Mouse (Mus musculus) 416B (cell line): ENCODE data around the gene Chil6.

Experiments
- DNase-seq: peaks from one replicate; pipeline ENCODE4 v3.0.0; 2011; ENCODE audit warnings: low read depth

The Chil6 gene

DNA sequence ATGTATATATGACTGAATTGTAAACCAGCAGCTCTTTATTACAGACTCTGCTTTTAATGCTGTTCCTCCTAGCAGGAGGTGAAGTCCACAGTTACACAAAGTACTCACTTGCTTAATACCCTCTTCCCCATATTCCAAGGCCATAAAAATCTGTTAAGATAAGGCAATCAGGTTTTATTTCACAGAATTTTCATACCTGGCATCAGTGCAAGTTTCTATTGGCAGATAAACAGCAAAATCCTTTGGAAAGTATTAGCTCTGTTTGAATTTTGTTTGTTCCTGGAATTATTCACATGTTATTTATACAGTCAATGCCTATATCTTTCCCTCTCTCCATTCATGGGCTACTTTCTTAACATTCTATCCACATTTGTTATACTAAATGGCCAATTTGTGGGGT, at the start of gene Chil6:
TSS of gene Chil6 (minus strand) at position 101 of the 400 bp plus-strand sequence.
- no peak for DNase-seq

DNA sequence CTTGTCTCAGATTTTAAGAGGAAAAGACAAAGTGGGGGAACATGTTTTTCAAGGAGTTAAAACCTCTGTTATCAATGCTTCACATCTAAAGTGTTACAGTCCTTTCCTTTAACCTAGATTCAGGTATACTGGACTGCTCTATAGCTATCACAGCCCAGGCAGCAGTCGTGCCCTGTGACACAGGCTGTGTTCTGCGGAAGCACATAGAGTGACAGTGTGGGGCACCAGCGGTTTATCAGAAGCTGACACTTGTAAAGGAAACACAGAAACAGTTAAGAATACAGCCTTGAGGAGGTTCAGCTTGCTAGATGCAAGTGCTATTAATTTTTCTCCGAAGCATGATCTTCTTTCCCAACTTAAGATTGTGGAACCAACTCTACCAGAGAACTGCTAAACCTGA, 46.6 kb upstream of the Chil6 start:
- DNase-seq = no peak

GRCm38 (mm10) chr3:106449567-106449966, 43.6 kb upstream of the Chil6 start:
- DNase-seq = peak; percentile 72

DNA sequence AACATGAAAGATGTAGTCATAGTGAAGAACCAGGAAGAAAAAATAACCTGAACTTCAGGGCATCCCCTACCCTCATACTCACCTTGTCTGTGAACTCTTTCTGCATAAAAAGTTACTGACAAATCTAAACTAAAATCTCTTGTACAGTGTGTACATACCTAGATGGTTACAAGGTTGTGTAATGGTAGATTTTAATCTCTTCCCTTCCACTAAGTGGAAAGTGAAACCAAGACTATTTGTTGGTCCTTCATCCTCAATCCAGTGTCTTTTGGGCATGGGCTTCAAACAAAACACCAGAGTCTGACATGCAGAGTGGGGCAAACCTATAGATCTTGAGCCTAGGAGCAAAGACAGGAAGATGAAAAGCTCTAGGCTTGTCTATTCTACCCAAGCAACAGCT, 43.0 kb upstream of the Chil6 start:
- DNase-seq = peak; percentile 43

- peak; percentile 81 for DNase-seq
Observed at GRCm38 (mm10) chr3:106448571-106448970, 42.6 kb upstream of the Chil6 start.
